In the genomic region with DNA sequence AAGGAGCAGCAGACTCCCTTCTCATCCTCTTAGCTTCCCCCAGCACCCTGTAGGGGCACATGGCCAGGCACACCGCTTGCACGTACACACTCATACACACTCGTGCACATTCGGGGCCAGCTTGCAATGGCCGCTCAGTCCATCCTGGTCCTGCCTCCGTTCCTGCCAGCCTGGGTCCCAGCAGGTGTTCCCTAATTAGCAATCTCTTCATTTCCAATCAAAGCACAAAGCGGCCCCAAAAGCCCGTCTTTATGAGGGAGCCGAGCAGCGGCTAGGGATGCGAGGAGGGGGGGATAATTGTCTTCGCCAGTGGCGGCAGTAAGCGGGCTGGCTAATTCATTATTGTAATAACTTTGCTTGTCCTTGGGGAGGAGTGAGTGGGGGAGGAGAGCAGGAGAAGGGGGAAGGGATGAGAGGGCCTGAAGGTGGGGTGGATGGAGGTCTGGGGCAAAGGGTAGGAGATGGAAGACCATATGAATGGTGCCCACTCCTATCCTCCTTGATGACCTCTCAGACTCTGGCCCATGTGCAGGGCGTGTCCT, we compare ENCODE assay signal across 12 mouse cellular contexts. TPM values are rescaled to one million over a fixed set of nuclear protein-coding genes. Genes with fewer than 3 reads are reported as not detected.
DNase-seq lines count a peak whose midpoint lies in the region; ATAC-seq and TF ChIP-seq lines count a peak whose summit lies in the region.
"Had no signal": no experiment of that assay in that cellular context is flagged by ENCODE, and none has a peak within 500 bp of the region (broad histone marks: within the 10 kb centered on the region; RNA-seq: fewer than 3 reads in every experiment).

No protein-coding gene starts in this region.

- H3K9ac ChIP-seq in kidney, postnatal 0 days (ENCODE audit: low read depth, low read length): no peak overlapping the region
- peak overlapping the region; percentile 2; the same call in 1 of the 2 replicates for H3K9ac ChIP-seq in forebrain, embryonic 14.5 days (ENCODE audit: low read length)
- H3K9ac ChIP-seq in limb, embryonic 11.5 days (ENCODE audit: low read length): no peak overlapping the region
- H3K9ac ChIP-seq: liver, embryonic 15.5 days had no signal

- no peak for DNase-seq in kidney, postnatal 0 days (ENCODE audit: low spot score)
- no peak for DNase-seq in kidney, adult 2 months
- DNase-seq in forebrain, embryonic 14.5 days (ENCODE audit: low spot score): peak; percentile 81
- DNase-seq in limb, embryonic 11.5 days (ENCODE audit: low spot score): peak; percentile 57
- peak; percentile 63 for DNase-seq in retina, embryonic 14.5 days (ENCODE audit: low spot score)
- no peak for DNase-seq in layer of hippocampus, adult 11-12 months (ENCODE audit: low spot score)
- DNase-seq in heart, postnatal 25 days (ENCODE audit: low spot score): no peak
- DNase-seq in left cerebral cortex, postnatal 36 days (ENCODE audit: low spot score in 2 of 2): no peak
- DNase-seq: heart, adult 18-20 months; layer of hippocampus, adult 9-11 months had no signal

- 8% methylated on average over 15 of the region's 15 CpGs for WGBS in kidney, postnatal 0 days
- 21% methylated on average over 15 of the region's 15 CpGs for WGBS in kidney, adult 2 months
- WGBS in forebrain, embryonic 14.5 days: 2% methylated on average over 15 of the region's 15 CpGs
- 4% methylated on average over 15 of the region's 15 CpGs for WGBS in limb, embryonic 11.5 days

- H3K36me3 ChIP-seq in kidney, postnatal 0 days (ENCODE audit: insufficient read depth, low read length): no peaks in the 10 kb centered on the region
- H3K36me3 ChIP-seq in kidney, adult 2 months (ENCODE audit: control insufficient read depth, insufficient read depth, low read length): no peaks in the 10 kb centered on the region
- no peaks in the 10 kb centered on the region for H3K36me3 ChIP-seq in forebrain, embryonic 14.5 days (ENCODE audit: control insufficient read depth, insufficient read depth, low read length)
- H3K36me3 ChIP-seq in limb, embryonic 11.5 days (ENCODE audit: control insufficient read depth, insufficient read depth, low read length): no peaks in the 10 kb centered on the region
- H3K36me3 ChIP-seq: liver, embryonic 15.5 days had no signal

- H3K4me2 ChIP-seq in kidney, postnatal 0 days (ENCODE audit: low read length): no peak overlapping the region
- peak overlapping the region; percentile 26 for H3K4me2 ChIP-seq in forebrain, embryonic 14.5 days (ENCODE audit: low read length)
- H3K4me2 ChIP-seq in limb, embryonic 11.5 days (ENCODE audit: low read depth, severe bottlenecking): peak overlapping the region; percentile 13; the same call in 1 of the 2 replicates
- H3K4me2 ChIP-seq: liver, embryonic 15.5 days had no signal

- TF ChIP-seq POLR2A in kidney, adult 2 months (IDR thresholded peaks at IDR 0.05; ENCODE audit: low read depth, low read length): no peak

- no peaks in the 10 kb centered on the region for H3K9me3 ChIP-seq in kidney, postnatal 0 days (replicated peaks; ENCODE audit: low read length)
- H3K9me3 ChIP-seq in forebrain, embryonic 14.5 days (replicated peaks; ENCODE audit: control insufficient read depth, low read length): no peaks in the 10 kb centered on the region
- no peaks in the 10 kb centered on the region for H3K9me3 ChIP-seq in limb, embryonic 11.5 days (ENCODE audit: control insufficient read depth, low read length)
- H3K9me3 ChIP-seq: liver, embryonic 15.5 days had no signal

- no peak for TF ChIP-seq CTCF in kidney, postnatal 0 days (IDR thresholded peaks at IDR 0.05; ENCODE audit: low read depth)
- TF ChIP-seq CTCF in kidney, adult 2 months (conservative IDR thresholded peaks at IDR 0.05; ENCODE audit: insufficient read depth, insufficient read length, low read depth, low read length): no peak

- H3K4me3 ChIP-seq in kidney, postnatal 0 days (replicated peaks; ENCODE audit: low read depth, low read length): no peak overlapping the region
- H3K4me3 ChIP-seq in kidney, adult 2 months (ENCODE audit: insufficient read depth, low read depth, low read length): no peak overlapping the region
- no peak overlapping the region for H3K4me3 ChIP-seq in forebrain, embryonic 14.5 days (ENCODE audit: low read depth, low read length)
- no peak overlapping the region for H3K4me3 ChIP-seq in limb, embryonic 11.5 days (ENCODE audit: low read depth, low read length)
- H3K4me3 ChIP-seq: liver, embryonic 15.5 days had no signal

- 0 out of 2 replicates have a peak, but pooled peaks have one; percentile 29 for ATAC-seq in kidney, postnatal 0 days (replicated peaks; ENCODE audit: low FRiP score, low read depth)
- peak; percentile 81 for ATAC-seq in forebrain, embryonic 14.5 days
- peak; percentile 53; the same call in 1 of the 2 replicates for ATAC-seq in limb, embryonic 11.5 days (ENCODE audit: insufficient number of reproducible peaks, low FRiP score, low TSS enrichment, low read depth)
- ATAC-seq: inflammation-experienced regulatory T-cells, adult 6 months had no signal

- intact Hi-C loops in heart, postnatal 25 days (cut with DNase I): no loop called here
- intact Hi-C loops in left cerebral cortex, postnatal 36 days (cut with DNase I): no loop called here

- peaks cover 8% of the 10 kb centered on the region; the same call in 1 of the 2 replicates for H3K27me3 ChIP-seq in kidney, postnatal 0 days (ENCODE audit: insufficient read depth, low read length)
- H3K27me3 ChIP-seq in kidney, adult 2 months (replicated peaks; ENCODE audit: control insufficient read depth, insufficient read depth, low read length): no peaks in the 10 kb centered on the region
- H3K27me3 ChIP-seq in forebrain, embryonic 14.5 days (replicated peaks; ENCODE audit: control insufficient read depth, insufficient read depth, low read length): no peaks in the 10 kb centered on the region
- H3K27me3 ChIP-seq in limb, embryonic 11.5 days (ENCODE audit: control insufficient read depth, insufficient read depth, low read length): 0 out of 2 replicates have a peak, but pooled peaks cover 3% of the 10 kb centered on the region

- H3K27ac ChIP-seq in kidney, postnatal 0 days: no peak overlapping the region
- no peak overlapping the region for H3K27ac ChIP-seq in kidney, adult 2 months (ENCODE audit: insufficient read depth, low read depth, low read length)
- 0 out of 2 replicates have a peak overlapping the region, but pooled peaks have one; percentile 2 for H3K27ac ChIP-seq in forebrain, embryonic 14.5 days (ENCODE audit: low read depth, low read length)
- H3K27ac ChIP-seq in limb, embryonic 11.5 days (replicated peaks; ENCODE audit: low read depth, low read length): no peak overlapping the region; the same call in 1 of the 2 replicates
- H3K27ac ChIP-seq: liver, embryonic 15.5 days had no signal

- no peaks in the 10 kb centered on the region for H3K4me1 ChIP-seq in kidney, postnatal 0 days (replicated peaks; ENCODE audit: insufficient read depth, low read length)
- no peaks in the 10 kb centered on the region for H3K4me1 ChIP-seq in kidney, adult 2 months (ENCODE audit: control insufficient read depth, insufficient read depth, low read length)
- peaks cover 15% of the 10 kb centered on the region for H3K4me1 ChIP-seq in forebrain, embryonic 14.5 days (ENCODE audit: control insufficient read depth, insufficient read depth, low read length)
- H3K4me1 ChIP-seq in limb, embryonic 11.5 days (ENCODE audit: control insufficient read depth, insufficient read depth, low read length): peaks cover 11% of the 10 kb centered on the region; the same call in 1 of the 2 replicates
- H3K4me1 ChIP-seq: liver, embryonic 15.5 days had no signal

RNA-seq across cellular contexts. Expression of a gene that starts 18.8 kb away (rescaled TPM):
- 3.5 and 3.6 TPM in 2 replicates for polyA plus RNA-seq in kidney, postnatal 0 days (2015; fragmentation: Nextera tagmentation; extraction: Ambion mirVana)
- polyA plus RNA-seq in kidney, adult 2 months (2012; rRNA removed): 16.7 and 21.5 TPM in 2 replicates
- 0.32 and 0.43 TPM in 2 replicates for polyA plus RNA-seq in forebrain, embryonic 14.5 days (2014; fragmentation: Nextera tagmentation; extraction: Ambion mirVana)
- 0.08 and 0.26 TPM in 2 replicates for polyA plus RNA-seq in limb, embryonic 11.5 days (2014; fragmentation: Nextera tagmentation; extraction: Ambion mirVana)
- total RNA-seq in heart, postnatal 25 days (2021): 10 to 100 TPM; 18.6 to 21.4 TPM
- 1 to 10 TPM; 1.7 to 2.3 TPM for total RNA-seq in left cerebral cortex, postnatal 36 days (2021)

Comparison
In these comparisons a context has a peak if more than half of its experiments do, and no peak if none do; other contexts are left out.
1. ATAC-seq: peak in every context shown above with its lines; median percentile 81 in forebrain, embryonic 14.5 days; 53 in limb, embryonic 11.5 days; 29 in kidney, postnatal 0 days.
2. DNase-seq: peak in forebrain, embryonic 14.5 days (single experiment), limb, embryonic 11.5 days (single experiment) and retina, embryonic 14.5 days (single experiment); none in kidney, postnatal 0 days (single experiment), kidney, adult 2 months (single experiment), layer of hippocampus, adult 11-12 months (single experiment), heart, postnatal 25 days (single experiment) and left cerebral cortex, postnatal 36 days (0 of 2).